Mouse (Mus musculus): ENCODE data around the gene Atp6v1e2.

Atp6v1e2 gene

DNA sequence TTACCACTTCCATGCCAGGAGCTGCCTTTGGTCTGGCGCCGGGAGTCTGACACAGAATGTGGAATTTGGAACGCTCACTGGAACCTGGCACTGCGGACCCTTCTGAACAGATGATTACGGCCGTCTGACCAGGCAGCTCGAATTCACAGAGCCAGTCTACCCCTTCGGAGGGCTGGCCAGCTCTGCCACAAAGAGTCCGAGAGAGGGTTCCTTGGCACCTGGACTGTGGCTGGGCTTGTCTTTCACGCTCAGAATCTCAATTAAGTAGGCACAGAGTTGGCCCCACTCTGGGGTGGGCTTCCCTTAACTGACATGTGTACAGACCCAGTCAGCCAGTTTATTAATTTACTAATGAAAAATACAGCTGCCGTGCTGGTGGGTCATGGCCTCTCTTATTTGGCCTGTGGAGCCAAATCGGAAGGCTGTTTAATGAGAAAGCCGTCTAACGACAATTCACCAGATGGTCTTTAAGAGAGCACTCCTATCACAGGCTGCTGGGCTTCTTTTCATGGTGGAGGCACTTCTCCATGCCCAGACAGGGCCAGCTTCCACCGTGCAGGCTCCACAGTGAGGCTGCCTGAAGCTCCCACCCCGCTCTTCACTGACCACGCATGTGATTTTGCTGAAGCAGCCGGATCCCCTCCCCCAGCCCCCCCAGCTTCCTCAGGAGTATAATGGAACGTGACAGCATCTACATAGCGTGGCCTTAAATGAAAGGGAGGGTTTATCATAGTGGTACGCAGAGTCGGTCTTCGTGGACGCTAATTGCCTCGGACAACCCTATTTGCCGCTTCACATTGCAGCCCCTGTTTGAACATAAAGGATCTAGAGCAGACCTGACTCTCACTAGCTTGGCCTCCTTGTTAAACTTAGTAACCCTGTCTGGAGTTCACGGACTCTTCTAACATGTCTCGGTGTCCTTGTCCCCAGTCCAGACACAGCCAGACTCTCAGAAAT, at the start of gene Atp6v1e2:
Atp6v1e2 (minus strand) TSS at position 58 of the 957 bp plus-strand sequence.
- in situ Hi-C loops (cut with MboI, MseI) = no loop called here

DNA sequence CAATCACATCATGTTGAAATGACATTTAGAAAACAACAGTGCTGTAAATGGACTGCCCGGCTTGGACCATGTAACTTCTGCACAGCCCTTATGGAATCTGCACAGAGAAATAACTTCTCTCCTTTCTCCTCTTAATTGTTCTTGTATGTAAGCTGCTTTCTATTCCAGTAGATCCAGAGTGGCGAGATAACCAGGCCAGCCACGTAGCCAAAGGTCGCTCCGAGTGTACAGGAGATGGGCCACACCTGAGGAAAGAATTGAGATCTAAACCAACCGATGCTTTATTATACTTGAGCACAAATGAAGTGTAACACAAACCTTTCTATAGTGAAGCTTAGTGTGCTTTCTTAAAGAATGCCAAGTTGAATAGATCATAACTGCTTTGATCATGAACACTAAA, 49.6 kb upstream of the Atp6v1e2 start:
- in situ Hi-C loops (cut with MboI, MseI) = no loop called here

DNA sequence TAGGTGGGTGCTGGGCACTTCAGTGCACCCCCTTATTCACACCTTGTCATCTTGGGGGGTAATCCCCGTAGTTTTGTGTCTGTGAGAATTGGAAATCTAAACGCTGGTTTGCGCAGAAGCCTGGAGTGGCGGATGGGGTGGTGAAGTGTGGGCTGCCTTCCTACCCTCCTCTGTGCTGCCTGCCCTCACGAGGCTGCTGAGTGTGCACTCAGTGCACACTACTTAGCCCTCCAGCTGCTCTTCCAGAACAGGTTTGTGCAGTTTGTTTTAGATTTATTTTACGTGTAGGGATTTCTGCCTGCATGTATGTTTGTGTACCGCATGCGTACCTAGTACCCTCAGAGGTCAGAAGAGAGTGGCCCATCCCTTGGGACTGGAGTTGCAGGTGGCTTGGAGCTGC, 43.6 kb upstream of the Atp6v1e2 start:
- in situ Hi-C loops (cut with MboI, MseI) = no loop called here

DNA sequence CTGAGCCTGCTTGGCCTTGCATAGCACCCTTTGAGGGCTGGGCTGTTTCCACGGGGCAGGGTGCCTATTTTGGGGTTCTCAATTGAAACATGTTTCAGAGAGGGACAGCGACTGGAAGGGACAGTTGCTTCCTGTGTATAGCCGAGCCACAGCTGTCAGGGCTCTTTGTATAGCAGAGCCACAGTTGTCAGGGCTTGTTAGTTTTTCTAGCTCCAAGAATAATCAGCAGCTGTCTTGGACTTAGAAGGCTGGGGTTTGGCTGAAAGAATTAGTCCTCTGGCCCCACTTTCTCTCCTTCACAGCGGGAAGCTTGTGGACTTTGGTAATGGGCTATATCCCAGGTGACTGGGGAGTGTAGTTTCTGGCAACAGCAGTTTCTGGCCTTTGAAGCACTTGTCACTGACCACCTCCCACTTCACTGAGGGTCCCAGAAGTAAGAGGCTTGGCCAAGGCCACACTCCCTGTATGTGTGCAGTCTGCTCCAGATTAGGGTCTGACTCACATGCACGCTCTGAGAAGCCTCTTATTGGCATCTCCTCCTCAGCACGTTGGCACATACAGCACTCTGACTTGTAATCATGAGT, 41.0 kb upstream of the Atp6v1e2 start:
- in situ Hi-C loops (cut with MboI, MseI) = loop anchor here (5.0 kb wide), 1 partner anchor 71 kb away; the partner anchor contains the start of gene Tmem247

DNA sequence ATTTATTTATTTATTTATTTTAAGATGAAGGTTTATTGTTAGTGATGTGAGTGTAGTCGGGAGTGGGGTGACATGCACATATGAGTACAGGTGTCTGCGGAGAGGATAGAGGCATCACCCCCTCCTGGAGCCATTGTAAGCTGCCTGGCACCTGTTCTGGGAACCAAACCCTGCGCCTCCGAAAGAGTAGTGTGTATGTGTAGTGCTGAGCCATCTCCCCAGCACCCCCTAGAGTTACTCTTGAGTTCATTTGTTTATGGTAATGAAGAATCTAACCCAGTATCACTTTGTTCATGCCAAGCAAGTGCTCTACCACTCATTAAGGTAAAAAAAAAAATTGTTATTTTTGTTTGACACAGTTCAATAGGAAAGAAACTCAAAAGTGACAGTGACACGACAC, 40.5 kb upstream of the Atp6v1e2 start:
- in situ Hi-C loops (cut with MboI, MseI) = loop anchor here (5.0 kb wide), 1 partner anchor 71 kb away; the partner anchor contains the start of gene Tmem247

DNA sequence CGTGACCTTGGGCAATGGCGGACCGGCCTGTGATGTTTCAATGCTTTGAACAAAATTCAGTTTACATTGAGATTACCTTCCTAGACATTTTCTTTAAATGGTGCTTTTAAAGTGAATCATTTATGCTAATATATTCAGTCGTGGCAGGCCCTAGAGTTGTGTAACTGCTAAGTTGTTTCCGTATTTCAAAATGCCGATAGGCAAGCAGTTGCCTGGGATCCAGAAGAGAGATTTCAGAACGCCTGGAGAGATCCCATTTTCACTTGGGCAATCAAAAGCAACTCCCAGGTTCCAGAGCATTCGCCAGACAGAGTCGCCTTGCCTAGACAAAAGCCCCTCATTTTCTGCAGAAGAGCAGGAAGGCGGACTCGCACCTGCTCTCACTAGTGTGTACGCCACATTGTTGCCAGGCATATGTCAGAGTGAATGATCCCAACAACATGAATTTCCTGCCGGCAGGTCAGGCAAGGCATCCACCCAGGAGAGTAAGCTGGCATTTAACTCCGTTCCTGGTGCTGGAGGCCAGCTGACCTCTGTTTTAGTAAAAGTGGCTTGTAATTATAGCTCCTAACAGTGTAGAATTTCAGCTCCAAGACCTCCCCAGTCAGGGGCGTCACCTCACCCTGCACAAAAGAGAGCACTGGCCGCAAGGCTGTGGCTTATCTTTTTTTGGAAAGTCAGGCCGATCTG, 38.9 kb upstream of the Atp6v1e2 start:
- in situ Hi-C loops (cut with MboI, MseI) = loop anchor here (5.0 kb wide), 1 partner anchor 69 kb away; the partner anchor contains the start of gene Tmem247

DNA sequence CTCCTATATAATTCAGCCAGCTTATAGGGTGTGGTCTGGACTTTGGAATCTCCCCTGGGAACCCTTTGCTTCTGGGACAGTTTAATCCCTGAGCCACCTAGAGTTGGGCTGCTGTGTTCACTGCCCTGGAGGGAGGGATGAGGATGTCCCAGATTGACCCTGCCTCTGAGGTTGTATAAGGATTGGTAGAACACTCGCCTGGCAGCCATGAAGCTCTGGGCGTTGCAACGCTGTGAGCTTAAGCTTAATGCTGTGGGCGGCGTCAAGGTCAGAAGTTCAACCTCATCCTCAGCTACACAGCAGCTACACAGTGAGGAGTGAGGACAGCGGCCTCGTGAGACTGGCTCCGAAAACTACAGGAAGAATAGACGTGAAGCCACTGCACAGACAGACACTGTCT, 34.8 kb upstream of the Atp6v1e2 start:
- in situ Hi-C loops (cut with MboI, MseI) = no loop called here

DNA sequence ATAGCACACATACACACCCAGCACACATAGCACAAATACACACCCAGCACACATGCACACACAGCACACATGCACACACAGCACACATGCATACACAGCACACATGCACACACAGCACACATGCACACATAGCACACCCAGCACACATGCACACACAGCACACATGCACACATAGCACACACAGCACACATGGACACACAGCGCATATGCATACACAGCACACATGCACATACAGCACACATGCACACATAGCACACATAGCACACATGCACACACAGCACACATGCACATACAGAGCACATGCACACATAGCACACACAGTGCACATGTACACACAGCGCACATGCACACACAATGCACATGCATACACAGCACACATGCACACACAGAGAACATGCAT, 34.0 kb upstream of the Atp6v1e2 start:
- in situ Hi-C loops (cut with MboI, MseI) = no loop called here

DNA sequence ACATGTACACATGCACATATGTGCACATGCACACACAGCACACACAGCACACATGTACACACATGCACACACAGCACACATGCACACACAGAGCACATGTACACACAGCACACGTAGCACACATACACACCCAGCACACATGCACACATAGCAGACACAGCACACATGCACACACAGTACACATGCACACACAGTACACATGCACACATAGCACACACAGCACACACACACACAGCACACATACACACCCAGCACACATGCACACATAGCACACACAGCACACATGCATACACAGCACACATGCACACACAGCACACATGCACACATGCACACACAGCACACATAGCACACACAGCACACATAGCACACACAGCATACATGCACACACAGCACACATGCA, 33.5 kb upstream of the Atp6v1e2 start:
- in situ Hi-C loops (cut with MboI, MseI) = no loop called here

DNA sequence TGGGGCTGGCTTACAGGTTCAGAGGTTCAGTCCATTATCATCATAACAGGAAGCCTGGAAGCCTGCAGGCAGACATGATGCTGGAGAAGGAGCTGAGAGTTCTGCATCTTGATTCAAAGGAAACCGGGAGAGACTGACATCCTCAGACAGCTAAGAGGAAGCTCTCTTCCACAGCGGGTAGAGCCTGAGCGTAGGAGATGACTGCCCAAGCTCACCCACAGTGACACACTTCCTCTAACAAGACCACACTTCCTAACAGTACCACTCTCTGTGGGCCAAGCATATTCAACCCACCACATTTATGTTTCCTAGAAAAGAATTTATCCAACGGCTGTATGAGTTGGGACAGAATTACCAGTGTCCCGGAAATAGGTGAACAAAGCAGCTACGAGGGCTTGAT, 30.8 kb upstream of the Atp6v1e2 start:
- in situ Hi-C loops (cut with MboI, MseI) = no loop called here

DNA sequence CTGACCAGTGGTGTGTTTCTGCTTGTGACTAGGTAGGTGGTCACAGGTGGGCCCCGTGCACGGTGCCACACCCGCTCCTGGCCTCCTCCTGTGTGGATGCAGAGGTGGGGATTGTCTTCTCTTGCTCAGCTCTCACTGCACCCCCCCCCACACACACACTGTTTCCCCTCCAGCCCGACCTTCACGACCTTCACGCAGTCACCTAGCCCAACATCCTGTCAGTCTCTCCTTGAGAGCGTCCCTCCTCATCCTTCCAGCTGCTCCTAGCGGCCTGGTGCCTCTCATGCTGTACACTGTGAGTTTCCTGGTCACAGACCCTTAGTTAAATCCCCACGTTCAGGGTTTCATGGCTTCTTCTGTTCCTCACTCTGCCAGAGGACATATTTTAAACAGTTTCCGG, 28.7 kb upstream of the Atp6v1e2 start:
- in situ Hi-C loops (cut with MboI, MseI) = no loop called here

DNA sequence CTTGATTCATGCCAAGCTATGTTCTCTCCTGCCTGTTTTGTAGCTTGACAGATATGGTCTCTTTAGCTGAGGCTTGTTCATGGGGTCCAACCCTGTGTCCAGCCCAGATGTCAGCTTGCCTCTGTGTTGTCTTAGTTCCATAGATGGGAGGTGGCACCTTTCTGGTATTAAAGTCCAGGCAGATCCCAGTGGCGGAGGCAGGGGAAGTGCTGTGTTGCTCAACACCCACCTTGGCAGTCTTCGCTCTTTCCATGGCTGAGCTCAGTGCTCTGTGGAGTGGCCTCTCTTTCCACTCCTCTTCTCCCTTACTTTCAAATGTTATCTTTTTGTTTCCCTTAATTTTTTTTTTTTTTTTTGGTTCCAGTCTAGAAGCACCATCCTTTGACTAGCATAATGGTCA, 25.4 kb upstream of the Atp6v1e2 start:
- in situ Hi-C loops (cut with MboI, MseI) = loop anchor here (5.0 kb wide), 1 partner anchor 34 kb away; no protein-coding TSS in a partner anchor

DNA sequence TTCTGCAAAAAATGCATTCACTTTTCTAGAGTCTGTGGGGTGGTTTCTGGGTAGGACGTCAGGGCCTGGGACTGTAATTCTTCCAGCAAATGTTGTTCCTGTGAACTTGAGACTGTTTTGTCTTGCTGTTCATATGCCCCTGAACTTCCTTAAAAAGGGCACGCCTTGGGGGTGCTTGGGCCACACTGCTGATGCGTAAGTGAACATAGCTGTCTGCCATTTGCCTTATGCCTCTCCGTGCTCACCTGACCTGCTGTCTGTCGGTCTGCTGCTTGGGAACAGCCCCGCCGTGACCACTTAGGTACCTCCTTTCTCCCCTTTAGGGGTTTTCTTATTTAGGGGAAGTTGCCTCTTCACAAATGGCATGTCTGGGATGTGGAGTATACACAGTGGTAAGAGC, 24.2 kb upstream of the Atp6v1e2 start:
- in situ Hi-C loops (cut with MboI, MseI) = loop anchor here (5.0 kb wide), 1 partner anchor 35 kb away; no protein-coding TSS in a partner anchor

DNA sequence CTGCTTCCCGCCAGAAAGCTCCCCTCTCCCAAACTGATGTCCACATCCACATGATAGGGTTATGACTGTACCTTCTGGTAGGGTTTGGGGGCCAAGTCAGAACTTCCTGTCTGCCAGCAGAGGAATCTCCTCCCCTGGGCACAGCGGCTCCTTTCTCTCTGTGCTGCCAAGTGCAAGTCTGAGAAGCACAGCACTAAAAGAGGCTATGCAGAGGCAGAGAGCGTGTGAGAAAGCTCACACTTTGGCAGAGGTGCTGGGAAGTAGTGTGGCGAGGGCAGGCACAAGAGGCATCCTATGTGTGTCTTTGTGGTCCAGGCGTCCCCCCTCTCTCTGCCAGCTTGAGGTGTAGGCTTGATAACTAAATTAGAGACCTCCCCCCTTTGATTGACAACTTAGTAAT, 23.3 kb upstream of the Atp6v1e2 start:
- in situ Hi-C loops (cut with MboI, MseI) = loop anchor here (5.0 kb wide), 1 partner anchor 36 kb away; no protein-coding TSS in a partner anchor

DNA sequence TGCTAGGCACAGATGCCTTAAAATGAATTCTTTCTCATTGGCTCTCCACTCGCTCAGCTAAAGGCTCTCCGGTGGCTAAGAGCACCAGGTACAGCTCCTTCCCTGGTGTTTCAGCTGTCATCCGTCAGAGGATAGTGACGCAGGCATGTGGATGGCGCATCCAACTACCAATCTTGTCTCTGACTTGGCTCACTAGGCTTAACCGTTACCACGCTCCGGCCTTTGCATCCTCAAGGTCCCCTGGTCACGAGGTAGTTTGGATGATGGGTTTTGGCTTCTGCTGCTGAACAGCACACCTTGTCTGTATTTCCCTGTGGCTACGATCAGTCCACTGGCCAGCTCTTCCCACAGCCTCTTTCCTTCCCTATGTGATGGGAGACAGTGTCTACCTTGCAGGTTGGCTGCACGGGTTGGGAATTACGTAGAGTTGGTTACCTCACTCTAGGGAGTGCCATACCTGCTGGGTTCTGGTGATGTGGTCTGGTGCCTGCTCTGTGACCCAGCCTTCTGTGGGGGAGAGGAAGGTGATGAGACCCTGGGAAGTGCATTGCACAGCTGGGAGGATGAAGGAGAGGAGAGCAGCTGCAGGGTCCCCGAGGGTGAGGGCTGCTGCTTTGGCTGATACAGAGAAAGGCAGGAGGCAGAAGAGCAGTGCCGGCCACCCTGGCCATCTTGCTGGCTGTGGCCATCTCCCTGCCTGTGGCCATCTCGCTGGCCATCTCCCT, 22.5 kb upstream of the Atp6v1e2 start:
- in situ Hi-C loops (cut with MboI, MseI) = loop anchor here (5.0 kb wide), 1 partner anchor 37 kb away; no protein-coding TSS in a partner anchor

DNA sequence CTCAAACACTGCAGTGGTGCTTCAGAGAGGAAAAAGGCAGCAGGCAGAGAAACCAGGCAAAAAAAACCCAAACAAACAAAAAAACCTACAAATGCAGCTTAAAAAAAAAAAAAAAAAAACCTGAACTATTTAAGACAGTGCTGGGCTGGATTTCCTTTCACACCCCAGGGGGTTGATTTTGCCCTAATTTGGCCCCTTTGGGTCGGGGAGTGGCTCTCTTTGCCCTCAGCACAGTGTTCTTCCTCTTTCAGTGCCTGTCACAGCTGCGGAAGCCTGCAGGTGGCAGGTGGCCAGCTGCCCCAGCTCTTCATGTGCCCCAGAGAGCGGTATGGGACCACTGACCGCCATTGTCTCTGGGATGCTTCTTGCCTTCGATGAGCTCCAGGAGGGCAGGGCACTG, 21.9 kb upstream of the Atp6v1e2 start:
- in situ Hi-C loops (cut with MboI, MseI) = no loop called here

DNA sequence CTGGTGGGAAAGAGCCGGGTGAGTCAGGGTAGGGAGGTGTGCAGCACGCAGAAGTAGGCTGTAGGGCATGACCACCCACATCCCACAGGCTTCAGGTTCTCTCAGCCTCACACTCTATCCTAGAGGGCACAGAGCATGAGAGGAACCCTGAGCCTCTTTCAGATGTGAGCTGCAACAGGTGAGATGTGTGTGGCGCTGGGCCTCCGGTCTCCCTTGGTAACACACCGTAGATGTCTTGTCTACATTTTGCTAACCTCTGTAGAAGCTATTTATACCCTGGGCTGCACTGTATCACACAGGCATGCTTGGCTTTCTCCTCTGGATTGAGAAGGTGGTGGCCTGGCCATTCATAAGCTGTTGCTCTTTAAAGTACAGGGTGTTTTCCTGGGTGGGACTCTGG, 20.9 kb upstream of the Atp6v1e2 start:
- in situ Hi-C loops (cut with MboI, MseI) = no loop called here

DNA sequence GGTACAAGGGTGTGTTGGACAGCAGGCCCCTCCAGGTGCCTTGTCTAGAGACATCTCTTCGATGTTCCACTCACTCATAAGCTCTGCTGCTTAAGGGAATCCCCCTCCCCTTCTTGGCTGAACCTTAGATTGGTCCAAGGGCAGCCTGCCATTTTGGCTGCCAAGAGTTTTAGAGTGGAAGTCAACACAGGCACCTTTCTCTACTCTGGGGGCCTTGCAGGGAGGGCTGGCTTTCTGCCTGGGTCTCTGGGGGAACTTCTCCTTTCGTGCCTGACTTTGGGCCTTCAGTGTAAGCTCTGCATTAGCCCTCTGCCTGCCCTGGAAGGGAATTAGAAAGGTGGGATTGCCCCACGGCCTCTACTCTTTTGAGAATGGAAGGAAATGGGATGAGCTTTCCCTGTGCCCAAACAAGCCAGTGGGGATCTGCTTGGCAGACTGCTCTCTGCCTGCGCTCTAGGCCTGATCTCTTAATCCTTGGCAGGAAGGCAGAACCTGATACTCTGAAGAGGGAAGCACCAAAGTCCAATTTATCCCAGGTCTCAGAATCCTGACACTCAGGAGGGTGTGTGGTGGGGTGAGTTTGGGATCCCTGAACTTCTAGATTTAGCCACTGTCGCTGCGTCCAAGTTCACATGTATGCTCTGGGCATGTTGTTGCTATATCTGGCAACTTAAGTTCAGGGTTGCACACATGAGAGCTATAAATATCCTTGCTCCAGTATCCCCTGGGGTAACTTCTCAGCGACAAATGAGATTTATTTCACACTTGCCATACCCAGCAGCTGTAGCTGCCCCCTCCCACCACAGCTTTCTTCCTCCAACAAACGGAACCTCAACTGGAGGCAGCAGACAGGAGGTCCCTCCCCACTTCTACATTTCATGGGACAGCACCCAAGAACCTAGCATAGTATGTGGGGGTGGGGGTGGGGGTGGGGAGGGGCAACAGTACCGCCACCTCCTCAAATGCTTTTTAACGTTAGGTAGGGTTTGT, 20.1 kb upstream of the Atp6v1e2 start:
- in situ Hi-C loops (cut with MboI, MseI) = no loop called here

DNA sequence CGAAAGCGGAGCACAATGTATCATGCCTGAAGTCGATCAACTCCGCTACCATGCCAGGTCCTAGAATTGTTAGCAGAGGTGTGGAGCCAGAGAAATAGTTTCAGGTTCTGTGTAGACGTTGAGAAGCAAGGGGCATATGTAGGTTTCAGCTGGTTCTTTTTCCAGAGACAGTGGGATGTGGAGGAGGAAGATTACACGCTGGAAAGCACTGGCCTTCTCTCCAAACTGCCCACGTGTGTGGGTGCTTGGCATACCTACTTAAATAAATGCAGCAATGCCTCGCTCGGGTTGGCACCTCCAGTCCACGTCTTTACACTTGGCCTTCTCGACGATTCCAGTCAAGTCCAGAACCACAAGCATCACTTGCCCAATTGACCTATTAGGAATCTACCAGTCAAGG, 19.4 kb upstream of the Atp6v1e2 start:
- in situ Hi-C loops (cut with MboI, MseI) = no loop called here

DNA sequence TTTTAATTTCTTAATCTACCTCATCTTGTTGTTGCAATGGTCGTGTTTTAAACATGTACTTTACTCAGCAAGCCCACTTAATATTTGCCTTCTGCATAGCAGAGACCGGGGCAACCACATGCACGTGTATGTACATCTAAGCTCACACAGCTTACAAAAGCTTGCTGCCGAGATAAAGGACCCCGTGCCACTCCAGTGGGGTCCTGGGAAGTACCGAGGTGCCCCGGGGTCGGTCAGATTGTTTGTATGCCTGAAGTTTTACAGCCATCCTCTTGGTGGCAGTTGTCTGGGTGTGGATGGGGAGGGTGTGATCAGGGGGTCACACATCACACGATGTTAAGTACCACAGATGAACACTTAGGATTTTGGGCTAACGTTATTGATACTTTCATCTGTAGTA, 18.3 kb upstream of the Atp6v1e2 start:
- in situ Hi-C loops (cut with MboI, MseI) = no loop called here
